Mouse (Mus musculus) ovary, postnatal 10 days (tissue): Measurements from ENCODE around the gene Erbb4.

Experiments used
- DNase-seq: peaks from one replicate; pipeline ENCODE4 v3.0.0; 2022; ENCODE audit warnings: low spot score

The Erbb4 gene

DNA sequence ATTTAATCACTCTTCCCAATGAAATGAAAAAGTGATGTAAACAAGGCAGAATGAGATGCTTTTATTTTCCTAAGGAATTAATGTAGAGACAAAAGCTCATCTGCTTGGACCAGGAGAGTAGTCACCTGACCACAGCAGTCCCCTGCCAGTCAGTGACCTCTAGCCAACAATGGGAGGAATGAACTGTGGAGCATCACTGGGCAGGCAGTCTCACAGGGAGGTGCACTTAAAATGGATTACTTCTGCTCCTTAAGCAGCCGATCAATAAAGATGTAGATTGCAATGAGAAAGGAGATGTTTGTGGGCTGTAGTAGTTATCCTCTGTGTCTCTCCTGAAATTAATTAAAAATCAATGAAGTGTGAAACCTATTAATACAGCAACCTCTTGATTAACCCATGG is 1018.2 kb downstream of the Erbb4 start:
- DNase-seq = no peak

DNA sequence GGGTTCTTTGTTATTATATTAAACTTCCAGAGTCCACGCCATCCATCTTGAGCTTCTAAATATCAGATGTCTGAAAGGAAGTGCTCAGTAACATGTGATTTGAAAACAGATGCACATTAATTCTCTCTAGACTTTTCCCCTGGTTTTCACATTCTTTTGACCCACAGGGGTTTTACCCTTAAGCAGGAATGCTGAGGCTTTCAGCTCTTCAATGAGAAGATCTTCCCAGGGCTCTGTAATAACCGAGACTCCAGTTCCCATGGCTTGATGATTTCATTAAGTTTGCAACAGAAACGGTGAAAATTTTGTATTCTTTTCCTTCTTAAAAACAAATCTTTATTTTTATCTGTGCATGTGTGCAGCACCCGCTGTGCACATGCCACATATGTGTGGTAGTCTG is 1051.4 kb downstream of the Erbb4 start:
- no peak for DNase-seq

DNA sequence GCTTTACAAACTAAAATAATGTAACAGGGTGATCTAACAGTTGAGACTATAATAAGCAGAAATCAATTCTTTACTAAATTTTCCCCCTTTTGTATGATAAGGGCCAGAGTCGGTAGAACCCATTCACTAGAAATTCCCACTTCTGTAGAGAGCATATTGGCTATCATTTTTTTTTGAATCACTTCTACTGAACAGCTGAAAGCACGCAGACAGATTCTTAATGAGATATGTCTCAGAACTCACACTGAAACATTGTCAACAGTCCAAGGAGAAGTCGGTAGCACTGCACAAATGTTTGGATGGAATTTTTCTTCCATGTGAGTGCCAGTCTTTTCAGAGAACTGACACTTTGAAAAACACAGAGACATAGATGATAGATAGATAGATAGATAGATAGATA is 1053.1 kb downstream of the Erbb4 start:
- no peak for DNase-seq

DNA sequence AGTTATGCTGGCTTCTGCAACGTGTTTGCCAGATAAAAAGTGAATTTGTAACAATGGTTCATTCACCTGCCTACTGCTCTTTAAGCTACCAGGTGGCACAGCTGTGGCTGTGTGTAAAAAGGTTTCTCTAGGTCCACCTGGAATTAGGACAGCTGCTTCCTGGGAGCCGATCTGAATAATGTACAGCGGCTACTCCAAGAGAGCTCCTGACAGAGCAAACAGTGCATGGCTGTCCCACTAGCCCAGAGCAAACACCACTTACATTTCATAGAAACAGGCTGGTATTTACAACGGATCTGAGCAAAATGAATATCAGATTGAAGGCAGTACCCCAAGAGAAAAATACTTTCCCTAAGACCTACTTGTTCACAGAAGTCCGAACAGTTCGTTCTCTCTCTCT is 1058.0 kb downstream of the Erbb4 start:
- DNase-seq = no peak

DNA sequence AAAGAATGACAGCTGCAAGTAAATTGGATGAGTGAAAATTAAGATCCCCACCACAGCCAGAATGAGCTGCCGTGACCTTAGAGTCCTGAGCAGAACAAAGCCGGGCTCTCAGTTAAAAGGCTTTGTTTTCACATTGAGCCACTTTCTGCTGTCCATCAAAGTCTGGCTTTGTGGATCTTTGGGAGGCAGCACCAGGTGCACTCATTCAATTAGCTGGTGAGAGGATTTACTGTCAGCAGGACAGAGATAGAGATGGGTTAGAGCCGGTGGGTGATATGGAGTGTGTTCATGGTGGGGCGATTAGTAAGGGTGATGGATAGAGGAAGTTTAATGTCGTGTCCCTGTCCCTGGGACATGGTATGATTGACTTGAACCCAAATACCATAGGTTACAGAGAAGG is 1060.7 kb downstream of the Erbb4 start:
- DNase-seq = no peak

DNA sequence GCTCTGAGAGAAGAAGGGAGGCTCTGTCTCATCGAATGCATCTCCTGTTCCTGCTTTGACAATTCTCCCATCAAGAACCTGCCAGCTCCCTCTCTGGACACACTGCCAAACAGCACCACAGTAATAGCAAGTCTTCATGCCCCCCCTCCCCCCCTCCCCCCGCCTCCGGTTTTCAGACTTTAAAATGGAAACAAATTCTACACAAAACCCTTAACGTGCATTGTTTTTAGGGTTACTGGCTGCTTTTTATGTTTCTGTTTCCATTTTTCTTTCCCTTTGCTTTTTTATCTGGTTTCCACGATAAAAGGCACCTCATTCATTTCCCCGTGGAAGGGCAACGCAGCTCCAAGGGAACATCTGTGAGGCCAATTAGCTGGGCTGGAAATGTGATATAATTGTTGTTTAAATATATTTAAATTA is 1061.3 kb downstream of the Erbb4 start:
- DNase-seq = no peak

DNA sequence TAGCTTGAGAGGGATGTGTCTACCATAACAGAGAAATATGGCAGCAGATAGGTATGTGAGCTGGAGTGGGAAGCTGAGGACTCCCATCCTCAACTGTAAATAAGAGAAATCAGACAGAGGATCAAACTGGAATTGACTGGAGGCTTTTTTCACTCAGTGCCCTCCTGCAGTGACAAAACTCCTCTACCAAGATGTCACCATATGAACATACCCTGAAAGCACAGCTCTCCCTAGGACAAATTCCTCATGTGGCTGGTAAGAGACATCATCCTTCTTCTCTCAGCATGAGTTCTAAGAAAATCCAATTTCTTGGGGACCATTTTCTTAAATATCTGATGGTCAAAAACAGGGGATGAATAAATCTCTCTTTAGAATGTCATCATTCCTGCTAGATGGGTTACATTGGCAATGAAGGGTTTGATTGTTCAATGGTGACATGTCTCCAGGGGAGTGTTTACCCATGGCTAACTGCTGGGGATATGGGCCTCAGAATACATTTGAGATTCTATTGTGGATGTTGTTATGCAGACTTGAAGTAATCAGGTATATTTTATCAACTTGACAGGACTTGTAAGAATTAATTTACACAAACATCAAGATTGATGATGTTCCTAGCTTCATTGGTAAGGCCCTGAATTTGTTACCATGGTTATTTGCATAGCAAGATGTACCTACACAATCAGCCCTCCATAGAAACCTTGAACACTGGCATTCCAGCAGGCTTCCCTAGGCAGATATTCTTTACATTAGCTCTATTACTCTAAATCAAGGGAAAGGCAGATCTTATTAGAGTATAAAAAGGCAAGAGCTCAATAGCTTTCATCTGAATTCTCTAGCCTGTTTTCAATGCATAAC is 1083.5 kb downstream of the Erbb4 start:
- DNase-seq = no peak

DNA sequence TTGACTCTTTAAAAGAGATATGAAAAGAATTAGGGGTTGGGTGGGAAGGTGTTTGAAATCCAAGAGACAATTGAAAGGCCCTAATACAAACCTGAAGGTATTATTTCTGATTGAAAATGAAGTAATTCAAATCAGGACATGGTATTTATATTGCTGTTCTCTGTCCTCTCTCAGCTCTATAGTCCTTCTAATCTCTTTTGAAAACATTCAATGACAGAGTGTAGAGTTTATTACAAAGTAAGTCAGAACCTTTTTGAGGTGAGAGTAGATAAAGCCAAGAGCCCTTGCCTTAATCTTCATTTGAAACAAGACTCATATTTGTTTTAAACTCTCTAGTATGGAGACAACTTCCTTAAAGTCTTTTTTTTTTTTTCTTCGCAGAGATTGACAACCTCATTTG is 1087.8 kb downstream of the Erbb4 start:
- no peak for DNase-seq

DNA sequence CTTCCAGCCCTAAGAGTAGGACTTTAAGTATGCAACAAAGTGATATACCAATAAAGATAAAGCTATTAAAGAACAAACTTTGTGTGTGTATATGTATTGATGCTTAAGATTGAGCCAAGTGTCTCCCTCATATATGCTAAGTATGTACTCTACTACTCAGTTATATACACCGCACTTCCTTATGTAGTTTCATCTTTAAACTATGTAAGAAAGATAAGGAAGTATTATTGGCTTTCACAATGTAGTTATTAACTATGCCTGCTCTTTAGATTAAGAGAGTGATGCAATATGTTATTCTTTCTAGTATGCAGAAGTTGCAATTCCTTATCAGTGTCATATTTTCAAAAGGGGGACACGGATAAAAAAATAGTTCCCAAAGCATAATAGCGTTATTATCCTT is 1088.2 kb downstream of the Erbb4 start:
- DNase-seq = no peak
